Mouse (Mus musculus) gastrocnemius, postnatal 36 days (tissue): ENCODE measurements around the gene Dppa5a. TPM values are rescaled to one million over a fixed set of nuclear protein-coding genes. Genes with fewer than 3 reads are reported as not detected.
"Not testable (repeated sequence)": the region's sequence is repeated elsewhere in the genome, so short reads cannot be mapped to it uniquely, and the experiment has no call there.

Experiments used
- DNase-seq, 2 experiments: peaks; one replicate each; pipeline ENCODE4 v3.0.0; 2022
- intact Hi-C: fragments of 180-260 bp; cut with DNase I; formaldehyde crosslinking; loops from one replicate; pipeline ENCODE4 v1.15.1; 2025
- total RNA-seq, 2 experiments: library from RNA; stranded (reverse); gene quantifications; 2 replicates each; pipeline ENCODE4 v1.2.3; 2021

Dppa5a gene
- total RNA-seq, 2 experiments from 2014 or later, result not detected

GRCm38 (mm10) chr9:78365850-78366544 lies 2.0 kb downstream of the Dppa5a start:
- no peak for DNase-seq
- intact Hi-C loops, result no loop called here

- DNase-seq, result no peak
- intact Hi-C loops, result no loop called here
These were observed 3.3 kb downstream of the Dppa5a start for GRCm38 (mm10) chr9:78364701-78365100.

DNA sequence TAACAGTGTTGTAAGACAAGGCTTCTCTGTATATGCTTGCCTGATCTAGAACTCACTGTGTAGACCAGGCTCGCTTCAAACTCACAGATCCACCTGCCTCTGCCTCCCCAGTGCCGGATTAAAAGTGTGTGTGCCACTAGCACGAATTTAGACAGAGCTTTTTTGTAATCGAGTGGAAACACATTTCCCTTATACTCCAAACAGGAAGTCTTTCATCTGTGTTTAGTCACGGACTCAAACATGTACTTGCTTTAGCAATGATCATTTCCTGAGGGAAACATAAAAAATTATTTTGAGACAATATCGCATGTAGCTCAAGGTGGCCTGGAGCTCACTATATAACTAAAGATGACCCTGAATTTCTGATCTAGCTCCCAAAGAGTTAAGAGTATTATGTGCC lies 4.6 kb downstream of the Dppa5a start:
- DNase-seq, result no peak
- intact Hi-C loops, result no loop called here

- no peak for DNase-seq
- intact Hi-C loops, result no loop called here
These were observed 7.5 kb downstream of the Dppa5a start for GRCm38 (mm10) chr9:78360484-78360872.

DNA sequence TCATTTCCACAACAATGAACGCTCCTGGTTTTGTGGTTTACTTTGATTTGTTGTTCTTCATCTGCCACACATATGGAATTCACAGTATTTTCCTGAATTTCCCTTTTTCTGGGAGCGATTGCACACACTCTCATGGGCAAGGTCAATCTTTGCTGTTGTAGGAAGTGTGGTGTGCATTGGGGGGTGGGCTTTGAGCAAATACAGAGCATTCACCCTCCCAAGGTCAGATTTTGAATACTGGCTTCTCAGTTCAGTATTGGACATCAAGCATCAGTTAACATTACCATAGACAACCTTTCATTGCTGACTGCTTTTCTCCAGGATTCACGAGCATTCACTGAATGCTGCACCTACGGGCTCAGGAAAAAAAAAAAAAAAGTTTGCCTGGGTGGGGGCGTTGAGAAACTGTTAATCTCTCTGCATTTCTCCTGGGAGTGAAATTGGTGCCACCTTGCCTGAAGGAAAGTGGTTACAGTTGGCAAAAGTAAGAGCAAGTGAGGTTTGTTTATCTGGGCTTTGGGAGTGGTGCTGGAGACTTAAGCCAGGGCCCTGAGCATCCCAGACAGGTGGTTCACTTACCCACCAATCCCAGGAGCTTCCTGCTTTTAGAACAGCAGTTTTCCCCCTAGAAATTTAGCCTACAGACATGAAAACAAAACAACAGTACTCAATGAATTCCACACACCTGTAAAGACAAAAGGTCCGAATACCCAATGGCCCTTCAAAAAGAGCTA lies 8.1 kb downstream of the Dppa5a start:
- intact Hi-C loops, result loop anchor here (10.0 kb wide), 1 partner anchor 195 kb away; no protein-coding TSS in a partner anchor
- no peak for DNase-seq

- DNase-seq, result peak; percentile 17 to 22
- intact Hi-C loops, result loop anchor here (10.0 kb wide), 1 partner anchor 197 kb away; no protein-coding TSS in a partner anchor
These were observed 9.9 kb downstream of the Dppa5a start for GRCm38 (mm10) chr9:78358053-78358452.

GRCm38 (mm10) chr9:78355611-78356010 lies 12.4 kb downstream of the Dppa5a start, which contains the start of gene Gsta2:
TSS of gene Gsta2 (minus strand) at chr9:78355788.
- DNase-seq, result no peak
- intact Hi-C loops, result loop anchor here (10.0 kb wide), 1 partner anchor 199 kb away; no protein-coding TSS in a partner anchor

- no peak for DNase-seq
- intact Hi-C loops, result loop anchor here (10.0 kb wide), 1 partner anchor 200 kb away; no protein-coding TSS in a partner anchor
These were observed 13.1 kb downstream of the Dppa5a start for GRCm38 (mm10) chr9:78354665-78355578.

DNA sequence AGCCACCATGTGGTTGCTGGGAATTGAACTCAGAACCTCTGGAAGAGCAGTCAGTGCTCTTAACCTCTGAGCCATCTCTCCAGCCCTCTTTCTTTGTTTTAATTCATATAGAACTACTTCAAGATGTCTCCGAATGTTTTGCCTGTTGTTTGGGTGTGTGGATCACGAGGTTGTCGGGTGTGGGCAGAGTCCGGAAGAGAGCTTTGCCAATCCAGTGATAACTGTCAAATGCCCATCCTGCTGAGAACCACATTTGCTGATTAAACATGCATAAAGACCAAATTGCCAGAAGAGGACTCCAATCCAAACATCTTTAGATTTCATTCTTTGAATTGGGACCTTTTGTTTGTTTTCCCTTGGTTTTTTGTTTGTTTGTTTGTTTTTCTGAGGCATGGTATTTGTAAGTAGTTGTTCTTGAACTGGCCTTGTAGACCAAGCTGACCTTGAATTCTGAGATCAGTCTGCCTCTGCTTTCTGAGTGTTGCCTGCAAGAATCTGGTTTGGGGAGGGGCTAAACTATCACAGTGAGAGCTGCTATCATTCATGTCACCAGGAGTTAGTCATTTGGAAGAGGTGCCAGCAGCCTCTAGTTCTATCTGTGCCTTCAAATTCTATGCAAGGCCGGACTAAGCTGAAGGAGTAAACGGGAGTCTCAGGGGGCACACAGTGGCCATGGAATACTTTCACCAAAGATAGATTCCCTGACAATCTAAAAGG lies 16.3 kb downstream of the Dppa5a start:
- DNase-seq, result no peak
- intact Hi-C loops, result loop anchor here (10.0 kb wide), 1 partner anchor 203 kb away; no protein-coding TSS in a partner anchor

GRCm38 (mm10) chr9:78350007-78350406 lies 18.0 kb downstream of the Dppa5a start:
- intact Hi-C loops, result loop anchor here (10.0 kb wide), 1 partner anchor 205 kb away; no protein-coding TSS in a partner anchor
- DNase-seq, result not testable (repeated sequence)

GRCm38 (mm10) chr9:78349141-78349540 lies 18.8 kb downstream of the Dppa5a start:
- DNase-seq, intact Hi-C loops: not testable (repeated sequence)

GRCm38 (mm10) chr9:78348206-78349004 lies 19.6 kb downstream of the Dppa5a start:
- DNase-seq, intact Hi-C loops: not testable (repeated sequence)

GRCm38 (mm10) chr9:78347004-78347403 lies 21.0 kb downstream of the Dppa5a start:
- intact Hi-C loops, result no loop called here
- no peak for DNase-seq

GRCm38 (mm10) chr9:78345235-78345634 lies 22.7 kb downstream of the Dppa5a start:
- intact Hi-C loops, DNase-seq: not testable (repeated sequence)

DNA sequence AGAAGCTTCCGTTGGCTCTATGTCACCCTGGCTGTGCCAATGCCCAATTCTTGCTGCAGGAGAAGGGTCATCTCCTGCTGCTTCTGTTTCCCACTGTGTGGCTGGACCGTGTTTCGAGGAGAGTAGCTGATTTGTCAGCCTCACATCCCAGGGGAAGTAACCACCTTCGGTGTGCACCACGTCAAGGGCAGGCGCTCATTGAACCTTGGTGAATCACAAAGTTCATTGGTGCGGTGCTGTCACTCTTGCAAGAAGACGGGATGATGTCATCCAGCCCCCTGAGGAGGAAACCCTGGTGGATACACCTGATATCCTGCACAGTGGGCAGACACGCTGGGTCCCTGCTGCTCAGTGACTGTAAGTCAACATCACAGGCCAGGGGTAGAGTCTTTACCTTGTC lies 24.9 kb downstream of the Dppa5a start:
- DNase-seq, intact Hi-C loops: not testable (repeated sequence)

GRCm38 (mm10) chr9:78342494-78342893 lies 25.5 kb downstream of the Dppa5a start:
- intact Hi-C loops, DNase-seq: not testable (repeated sequence)

- intact Hi-C loops, result not testable (repeated sequence)
- DNase-seq, result peak in 1 of 2 experiments; percentile 17
These were observed 27.7 kb downstream of the Dppa5a start for GRCm38 (mm10) chr9:78340324-78340723.

DNA sequence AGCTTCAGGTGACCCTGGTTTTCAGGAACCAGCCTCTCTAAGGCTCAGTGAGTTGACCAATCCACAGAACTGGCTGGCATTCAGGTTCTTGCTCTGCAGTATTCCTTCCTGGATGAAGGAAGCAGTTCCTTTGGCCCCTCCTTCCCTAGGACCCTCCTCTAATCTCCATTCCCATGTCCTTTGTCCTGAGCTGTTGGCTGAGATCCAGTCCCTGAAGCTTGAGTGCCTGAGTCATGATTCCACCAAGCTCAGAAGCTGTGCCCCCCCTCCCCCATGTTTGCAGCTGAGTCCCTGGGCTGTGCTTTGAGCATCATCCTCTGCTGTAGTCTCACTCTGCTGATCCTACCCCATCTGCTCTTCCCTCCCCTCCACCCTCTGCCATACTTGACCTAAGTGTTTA lies 30.9 kb downstream of the Dppa5a start:
- intact Hi-C loops, DNase-seq: not testable (repeated sequence)

- intact Hi-C loops, DNase-seq: not testable (repeated sequence)
These were observed 40.7 kb downstream of the Dppa5a start, which contains the start of gene Omt2b for GRCm38 (mm10) chr9:78327289-78327688. TSS of gene Omt2b (plus strand) at chr9:78327589.
